Mouse (Mus musculus) limb, embryonic 14.5 days (tissue): Measurements from ENCODE around the gene Chn2. TPM values are rescaled to one million over a fixed set of nuclear protein-coding genes. Genes with fewer than 3 reads are reported as not detected.

Experiments
- ATAC-seq: fragments of 200-750 bp; cut with Nextera tagmentation; 2 replicates; pipeline ENCODE4 v1.8.0; 2017; ENCODE audit warnings: low read depth, moderate number of reproducible peaks, moderate TSS enrichment; ENCODE audit not compliant: low FRiP score
- DNase-seq: peaks from one replicate; pipeline ENCODE4 v3.0.0-alpha.2; 2015; ENCODE audit warnings: low spot score
- H3K27ac ChIP-seq: fragments of 300-500 bp; sonication (generic); replicated peaks from 2 replicates; pipeline ENCODE4 v1.5.1; 2014; ENCODE audit warnings: low read depth, mild to moderate bottlenecking, low read length, moderate library complexity, mixed read lengths
- H3K27me3 ChIP-seq: fragments of 300-500 bp; sonication (generic); 2 replicates; pipeline ENCODE4 v1.6.1; 2014; ENCODE audit warnings: low read length, mixed read lengths; ENCODE audit not compliant: control insufficient read depth, insufficient read depth
- H3K36me3 ChIP-seq: fragments of 300-500 bp; sonication (generic); 2 replicates; pipeline ENCODE4 v1.6.1; 2014; ENCODE audit warnings: mild to moderate bottlenecking, low read length, moderate library complexity, mixed read lengths; ENCODE audit not compliant: control insufficient read depth, insufficient read depth
- H3K4me1 ChIP-seq: fragments of 300-500 bp; sonication (generic); 2 replicates; pipeline ENCODE4 v1.6.1; 2014; ENCODE audit warnings: antibody characterized with exemption, low read length, mixed read lengths; ENCODE audit not compliant: control insufficient read depth, insufficient read depth
- H3K4me2 ChIP-seq: fragments of 300-500 bp; sonication (generic); replicated peaks from 2 replicates; pipeline ENCODE4 v1.6.1; 2014; ENCODE audit warnings: low read depth, mild to moderate bottlenecking, low read length, moderate library complexity; ENCODE audit not compliant: severe bottlenecking
- H3K4me3 ChIP-seq: fragments of 300-500 bp; sonication (generic); replicated peaks from 2 replicates; pipeline ENCODE4 v1.5.1; 2014; ENCODE audit warnings: low read length
- H3K9ac ChIP-seq: fragments of 300-500 bp; sonication (generic); 2 replicates; pipeline ENCODE4 v1.6.1; 2014; ENCODE audit warnings: mild to moderate bottlenecking, low read depth, low read length, moderate library complexity; ENCODE audit not compliant: severe bottlenecking
- H3K9me3 ChIP-seq: fragments of 300-500 bp; sonication (generic); 2 replicates; pipeline ENCODE4 v1.6.1; 2016; ENCODE audit warnings: low read length; ENCODE audit not compliant: control insufficient read depth
- POLR2A ChIP-seq: fragments of 200-500 bp; IDR thresholded peaks from 2 replicates; pipeline ENCODE4 v1.8.0; 2012; ENCODE audit warnings: inconsistent platforms, mild to moderate bottlenecking, moderate library complexity, borderline replicate concordance; ENCODE audit not compliant: insufficient read depth, insufficient read length; ENCODE audit errors: extremely low read depth
- WGBS: fragments of 180-500 bp; shearing (Covaris S2); extraction: QIAGEN DNeasy Blood & Tissue Kit; methylation state at CpG from one replicate; pipeline ENCODE4 v1.1.7; 2014; 5-methylcytosine and 5-hydroxymethylcytosine counted together
- polyA plus RNA-seq, 2 experiments: library from polyadenylated mRNA; depleted of rRNA in 1 of 2; stranded (reverse) in 1 of 2; unstranded in 1 of 2; fragments of >200 nt; fragmentation: Nextera tagmentation in 1 of 2; extraction: Ambion mirVana in 1 of 2; gene quantifications; 2 replicates each; pipeline versions ENCODE4 v1.2.1 to v1.2.3; 2012 to 2014

The Chn2 gene
- polyA plus RNA-seq, 2 experiments, result 11.5 to 14.3 TPM

- Histone ChIP-seq H3K4me3 (no peak overlapping the region), H3K27ac (no peak overlapping the region), H3K9ac (no peak overlapping the region), H3K36me3 (no peaks in the 10 kb centered on the region), H3K27me3 (no peaks in the 10 kb centered on the region), H3K9me3 (no peaks in the 10 kb centered on the region), H3K4me1 (peaks cover 7% of the 10 kb centered on the region; the same call in 1 of the 2 replicates), H3K4me2 (no peak overlapping the region)
- DNase-seq, result no peak
- no peak for TF ChIP-seq POLR2A
- no peak for ATAC-seq
- 78% methylated on average over 4 of the region's 4 CpGs for WGBS
These were observed 32.1 kb downstream of the Chn2 start for GRCm38 (mm10) chr6:54071478-54071877.

GRCm38 (mm10) chr6:54074454-54074853 lies 35.1 kb downstream of the Chn2 start:
- DNase-seq, result no peak
- H3K9ac ChIP-seq, result no peak overlapping the region
- no peak overlapping the region for H3K4me3 ChIP-seq
- no peak overlapping the region for H3K4me2 ChIP-seq
- no peaks in the 10 kb centered on the region for H3K36me3 ChIP-seq
- no peak for TF ChIP-seq POLR2A
- H3K27me3 ChIP-seq, result no peaks in the 10 kb centered on the region
- no peaks in the 10 kb centered on the region for H3K9me3 ChIP-seq
- 50% methylated on average over 4 of the region's 4 CpGs for WGBS
- no peak for ATAC-seq
- no peak overlapping the region for H3K27ac ChIP-seq
- H3K4me1 ChIP-seq, result peaks cover 4% of the 10 kb centered on the region; the same call in 1 of the 2 replicates

GRCm38 (mm10) chr6:54075419-54075818 lies 36.1 kb downstream of the Chn2 start:
- no peaks in the 10 kb centered on the region for H3K36me3 ChIP-seq
- H3K9me3 ChIP-seq, result no peaks in the 10 kb centered on the region
- ATAC-seq, result no peak
- DNase-seq, result no peak
- H3K4me1 ChIP-seq, result peaks cover 4% of the 10 kb centered on the region; the same call in 1 of the 2 replicates
- H3K27ac ChIP-seq, result no peak overlapping the region
- H3K4me2 ChIP-seq, result no peak overlapping the region
- TF ChIP-seq POLR2A, result no peak
- H3K27me3 ChIP-seq, result no peaks in the 10 kb centered on the region
- no peak overlapping the region for H3K4me3 ChIP-seq
- 60% methylated on average over 6 of the region's 6 CpGs for WGBS
- no peak overlapping the region for H3K9ac ChIP-seq

- TF ChIP-seq POLR2A, result no peak
- H3K4me1 ChIP-seq, result peaks cover 4% of the 10 kb centered on the region; the same call in 1 of the 2 replicates
- no peaks in the 10 kb centered on the region for H3K9me3 ChIP-seq
- ATAC-seq (no peak), DNase-seq (no peak)
- H3K27ac ChIP-seq, result no peak overlapping the region
- 87% methylated on average over 5 of the region's 5 CpGs for WGBS
- H3K9ac ChIP-seq, result no peak overlapping the region
- no peaks in the 10 kb centered on the region for H3K36me3 ChIP-seq
- H3K4me3 ChIP-seq, result no peak overlapping the region
- H3K4me2 ChIP-seq, result no peak overlapping the region
- H3K27me3 ChIP-seq, result no peaks in the 10 kb centered on the region
These were observed 37.3 kb downstream of the Chn2 start for GRCm38 (mm10) chr6:54076625-54077024.

GRCm38 (mm10) chr6:54078269-54078668 lies 38.9 kb downstream of the Chn2 start:
- no peak for ATAC-seq
- 24% methylated on average over 2 of the region's 2 CpGs for WGBS
- Histone ChIP-seq H3K27ac (no peak overlapping the region), H3K9ac (no peak overlapping the region), H3K4me1 (peaks cover 4% of the 10 kb centered on the region; the same call in 1 of the 2 replicates), H3K4me3 (no peak overlapping the region), H3K27me3 (no peaks in the 10 kb centered on the region), H3K4me2 (no peak overlapping the region), H3K9me3 (no peaks in the 10 kb centered on the region), H3K36me3 (no peaks in the 10 kb centered on the region)
- DNase-seq, result no peak
- TF ChIP-seq POLR2A, result no peak

GRCm38 (mm10) chr6:54079881-54080280 lies 40.5 kb downstream of the Chn2 start:
- no peaks in the 10 kb centered on the region for H3K27me3 ChIP-seq
- no peak for DNase-seq
- no peak overlapping the region for H3K4me3 ChIP-seq
- no peak for ATAC-seq
- TF ChIP-seq POLR2A, result no peak
- no peaks in the 10 kb centered on the region for H3K36me3 ChIP-seq
- H3K4me2 ChIP-seq, result no peak overlapping the region
- H3K4me1 ChIP-seq, result no peaks in the 10 kb centered on the region
- no peak overlapping the region for H3K27ac ChIP-seq
- H3K9ac ChIP-seq, result no peak overlapping the region
- no peaks in the 10 kb centered on the region for H3K9me3 ChIP-seq
- 84% methylated on average over 2 of the region's 2 CpGs for WGBS
